Mouse (Mus musculus) brain, embryonic 14.5 days (tissue): ENCODE measurements around the gene Lpin1.

Experiments used
- CTCF ChIP-seq: fragments of 200-500 bp; IDR thresholded peaks from 2 replicates; pipeline ENCODE4 v1.5.1; 2012; ENCODE audit warnings: inconsistent platforms, mild to moderate bottlenecking, moderate library complexity, borderline replicate concordance; ENCODE audit not compliant: insufficient read depth, insufficient read length; ENCODE audit errors: extremely low read depth
- POLR2A ChIP-seq: fragments of 200-500 bp; IDR thresholded peaks from 2 replicates; pipeline ENCODE4 v1.6.1; 2012; ENCODE audit warnings: mild to moderate bottlenecking, inconsistent platforms, borderline replicate concordance; ENCODE audit not compliant: poor library complexity, insufficient read depth, insufficient read length, severe bottlenecking; ENCODE audit errors: extremely low read depth

GRCm38 (mm10) chr12:16653332-16654093, 42.7 kb upstream of the Lpin1 start, which contains the start of gene Ntsr2:
- no peak for TF ChIP-seq CTCF
- TF ChIP-seq POLR2A = no peak
